Mouse (Mus musculus) heart, adult 2 months (tissue): ENCODE results near the gene Dusp6.

Source experiments
- CTCF ChIP-seq: fragments of 200-600 bp; IDR thresholded peaks from 2 replicates; pipeline ENCODE4 v1.8.1; 2022; ENCODE audit warnings: antibody characterized with exemption, mild to moderate bottlenecking, moderate library complexity
- POLR2A ChIP-seq: fragments of 200-500 bp; IDR thresholded peaks from 2 replicates; pipeline ENCODE4 v1.6.1; 2011; ENCODE audit warnings: mild to moderate bottlenecking, low read depth, low read length, control low read depth; ENCODE audit not compliant: insufficient read depth

DNA sequence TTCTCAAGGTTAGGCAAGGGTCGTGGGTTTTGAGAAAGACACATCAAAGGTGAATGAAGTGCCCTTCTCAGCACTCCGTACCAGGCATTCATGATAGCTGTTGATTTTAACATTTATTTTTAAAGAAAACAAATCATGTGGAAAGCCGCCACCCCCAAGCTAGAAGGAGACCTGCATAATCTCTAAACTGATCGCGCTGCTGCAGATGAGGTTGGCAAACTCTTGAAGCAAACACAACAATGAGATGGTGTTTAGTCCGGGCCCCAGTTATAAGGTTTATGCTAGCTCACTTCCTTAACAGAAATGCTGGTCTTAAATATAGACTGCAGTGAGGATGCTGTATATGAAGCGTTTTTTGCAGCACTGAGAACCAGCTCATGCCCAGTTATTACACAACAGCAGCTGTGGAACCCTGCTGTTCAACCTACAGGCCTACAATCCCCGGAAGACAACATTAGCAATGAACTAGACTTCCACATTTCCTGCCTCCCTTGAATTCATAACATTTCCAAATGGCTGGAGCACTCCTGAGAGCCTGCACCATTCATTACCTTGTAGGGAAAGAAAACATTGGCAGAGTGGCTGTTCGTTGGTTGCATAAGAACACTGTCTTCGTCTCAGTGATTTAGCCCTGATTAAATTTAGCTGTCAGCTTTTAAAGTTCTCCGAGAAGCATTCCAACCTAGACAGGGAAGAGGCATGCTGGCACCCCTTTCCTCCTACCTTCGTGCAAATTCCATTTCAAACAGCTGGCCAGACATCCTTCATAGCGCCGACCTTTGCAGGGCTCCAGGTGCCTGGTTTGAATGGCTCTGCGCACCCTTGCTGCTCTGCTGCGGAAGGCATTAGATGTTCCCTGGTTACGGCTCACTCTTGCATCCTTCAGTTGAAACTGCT, 34.8 kb upstream of the Dusp6 start:
- no peak for TF ChIP-seq CTCF
- TF ChIP-seq POLR2A: no peak
